Mouse (Mus musculus) ES-E14 (cell line): Measurements from ENCODE around the gene Hist1h3g.

Experiments used
- CHD2 ChIP-seq: IDR thresholded peaks from 2 replicates; pipeline ENCODE4 v1.6.1; 2014; ENCODE audit warnings: mild to moderate bottlenecking, low read depth, low read length, inconsistent platforms
- ZC3H11A ChIP-seq: IDR thresholded peaks from 2 replicates; pipeline ENCODE4 v1.6.1; 2012; ENCODE audit warnings: low read depth, mild to moderate bottlenecking, inconsistent platforms, low read length, borderline replicate concordance
- ZNF384 ChIP-seq: IDR thresholded peaks from 2 replicates; pipeline ENCODE4 v1.6.1; 2012; ENCODE audit warnings: low read depth, low read length, inconsistent platforms

- TF ChIP-seq ZNF384 (no peak), ZC3H11A (no peak), CHD2 (no peak)
Observed at GRCm38 (mm10) chr13:23495526-23495925, 39.7 kb upstream of the Hist1h3g start.
